Mouse (Mus musculus) heart, postnatal 0 days (tissue): ENCODE measurements at regions not wholly inside any gene's neighbourhood (a gene's known extent, or its start where the extent isn't known, plus 50 kb on each side); places are given as distances from the start of the nearest gene placed in this dataset.

Experiments
- CTCF ChIP-seq: IDR thresholded peaks from 2 replicates; pipeline ENCODE4 v1.5.1; 2016; ENCODE audit warnings: antibody characterized with exemption, control low read depth, low read depth
- EP300 ChIP-seq: IDR thresholded peaks from 2 replicates; pipeline ENCODE4 v1.6.1; 2016; ENCODE audit warnings: antibody characterized with exemption, low read depth

DNA sequence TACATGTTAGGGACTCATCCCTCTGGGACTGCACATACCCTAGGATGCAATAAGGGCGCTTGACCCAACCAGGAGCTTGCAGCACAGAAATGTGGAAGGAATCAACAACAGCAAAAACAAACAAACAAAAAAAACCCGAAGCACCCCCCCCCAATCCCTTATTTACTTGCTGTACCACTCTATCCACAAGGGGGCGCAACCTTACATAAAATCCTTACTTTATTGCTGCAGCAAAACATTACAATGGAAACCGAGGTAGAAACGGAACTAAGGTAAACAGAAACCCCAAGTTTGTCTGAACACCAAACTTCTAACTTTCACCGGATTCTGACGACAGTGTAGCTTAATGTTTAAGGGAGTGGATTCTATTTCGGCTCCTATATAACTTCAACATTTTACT lies 86.7 kb upstream of the Arhgap36 start:
- peak; percentile 56 for TF ChIP-seq CTCF
- no peak for TF ChIP-seq EP300
